ENCODE assay signal across 7 mouse cellular contexts in genomic region chr1:97977521-97977920, GRCm38 (mm10).
DNase-seq lines count a peak whose midpoint lies in the region; ATAC-seq and TF ChIP-seq lines count a peak whose summit lies in the region.

No protein-coding gene starts in this region.

- H3K4me3 ChIP-seq in lung, embryonic 15.5 days = peak overlapping the region; percentile 72
- peak overlapping the region; percentile 75 for H3K4me3 ChIP-seq in forebrain, embryonic 14.5 days (ENCODE audit: low read depth, low read length)
- H3K4me3 ChIP-seq in limb, embryonic 14.5 days (replicated peaks; ENCODE audit: low read length) = peak overlapping the region; percentile 74
- H3K4me3 ChIP-seq in small intestine, adult 2 months (ENCODE audit: low read depth, low read length) = peak overlapping the region; percentile 55; the same call in 1 of the 2 replicates

- H3K36me3 ChIP-seq in lung, embryonic 15.5 days = no peaks in the 10 kb centered on the region
- H3K36me3 ChIP-seq in forebrain, embryonic 14.5 days (ENCODE audit: control insufficient read depth, insufficient read depth, low read length) = no peaks in the 10 kb centered on the region
- no peaks in the 10 kb centered on the region for H3K36me3 ChIP-seq in limb, embryonic 14.5 days (ENCODE audit: control insufficient read depth, insufficient read depth, low read length)
- no peaks in the 10 kb centered on the region for H3K36me3 ChIP-seq in small intestine, adult 2 months (ENCODE audit: control insufficient read depth, insufficient read depth, low read length)

- H3K9me3 ChIP-seq in lung, embryonic 15.5 days = no peaks in the 10 kb centered on the region
- H3K9me3 ChIP-seq in forebrain, embryonic 14.5 days (replicated peaks; ENCODE audit: control insufficient read depth, low read length) = no peaks in the 10 kb centered on the region
- no peaks in the 10 kb centered on the region for H3K9me3 ChIP-seq in limb, embryonic 14.5 days (ENCODE audit: control insufficient read depth, low read length)

- intact Hi-C loops in left cerebral cortex, postnatal 4 days (cut with DNase I) = no loop called here

- H3K9ac ChIP-seq in lung, embryonic 15.5 days = peak overlapping the region; percentile 75; the same call in 1 of the 2 replicates
- H3K9ac ChIP-seq in forebrain, embryonic 14.5 days (ENCODE audit: low read length) = peak overlapping the region; percentile 96
- H3K9ac ChIP-seq in limb, embryonic 14.5 days (ENCODE audit: low read depth, low read length, severe bottlenecking) = no peak overlapping the region

- H3K27ac ChIP-seq in lung, embryonic 15.5 days = no peak overlapping the region
- no peak overlapping the region for H3K27ac ChIP-seq in forebrain, embryonic 14.5 days (ENCODE audit: low read depth, low read length)
- H3K27ac ChIP-seq in limb, embryonic 14.5 days (replicated peaks; ENCODE audit: low read depth, low read length) = no peak overlapping the region
- no peak overlapping the region for H3K27ac ChIP-seq in small intestine, adult 2 months (ENCODE audit: insufficient read depth, low read depth, low read length)

- H3K27me3 ChIP-seq in lung, embryonic 15.5 days = no peaks in the 10 kb centered on the region
- H3K27me3 ChIP-seq in forebrain, embryonic 14.5 days (replicated peaks; ENCODE audit: control insufficient read depth, insufficient read depth, low read length) = no peaks in the 10 kb centered on the region
- H3K27me3 ChIP-seq in limb, embryonic 14.5 days (ENCODE audit: control insufficient read depth, insufficient read depth, low read length) = no peaks in the 10 kb centered on the region
- no peaks in the 10 kb centered on the region for H3K27me3 ChIP-seq in small intestine, adult 2 months (ENCODE audit: control insufficient read depth, insufficient read depth, low read length)

- H3K4me2 ChIP-seq in lung, embryonic 15.5 days = peak overlapping the region; percentile 86
- H3K4me2 ChIP-seq in forebrain, embryonic 14.5 days (ENCODE audit: low read length) = peak overlapping the region; percentile 89
- H3K4me2 ChIP-seq in limb, embryonic 14.5 days (replicated peaks; ENCODE audit: low read depth, low read length, severe bottlenecking) = peak overlapping the region; percentile 77

- DNase-seq in lung, postnatal 36 days = no peak
- peak; percentile 31 for DNase-seq in forebrain, embryonic 14.5 days (ENCODE audit: low spot score)
- DNase-seq in limb, embryonic 14.5 days (ENCODE audit: low spot score) = no peak
- DNase-seq in left cerebral cortex, postnatal 4 days = no peak

- WGBS in lung, embryonic 15.5 days = 9% methylated on average over 7 of the region's 7 CpGs
- 11% methylated on average over 7 of the region's 7 CpGs for WGBS in forebrain, embryonic 14.5 days
- WGBS in limb, embryonic 14.5 days = 31% methylated on average over 7 of the region's 7 CpGs
- 29% methylated on average over 7 of the region's 7 CpGs for WGBS in small intestine, adult 2 months

- TF ChIP-seq CTCF in small intestine, adult 2 months (IDR thresholded peaks at IDR 0.05; ENCODE audit: extremely low read depth, insufficient read length, insufficient replicate concordance, low read depth, low read length) = no peak

- peaks cover 9% of the 10 kb centered on the region; the same call in 1 of the 2 replicates for H3K4me1 ChIP-seq in lung, embryonic 15.5 days
- peaks cover 10% of the 10 kb centered on the region; the same call in 1 of the 2 replicates for H3K4me1 ChIP-seq in forebrain, embryonic 14.5 days (ENCODE audit: control insufficient read depth, insufficient read depth, low read length)
- peaks cover 3% of the 10 kb centered on the region for H3K4me1 ChIP-seq in limb, embryonic 14.5 days (ENCODE audit: control insufficient read depth, insufficient read depth, low read length)
- no peaks in the 10 kb centered on the region for H3K4me1 ChIP-seq in small intestine, adult 2 months (ENCODE audit: control insufficient read depth, insufficient read depth, insufficient read length, low read length)

- ATAC-seq in lung, embryonic 15.5 days (ENCODE audit: borderline replicate concordance, extremely low read depth, low FRiP score, low TSS enrichment) = no peak
- ATAC-seq in forebrain, embryonic 14.5 days = no peak
- no peak for ATAC-seq in limb, embryonic 14.5 days (ENCODE audit: low FRiP score, low read depth)
- ATAC-seq in frontal cortex, adult (ENCODE audit: low TSS enrichment) = no peak

- TF ChIP-seq POLR2A in limb, embryonic 14.5 days (IDR thresholded peaks at IDR 0.05; ENCODE audit: borderline replicate concordance, extremely low read depth, insufficient read depth, insufficient read length) = no peak
- no peak for TF ChIP-seq POLR2A in small intestine, adult 2 months (IDR thresholded peaks at IDR 0.05; ENCODE audit: low read depth, low read length)
